23 mouse cellular contexts compared by ENCODE assay signal in genomic region chr10:125026851-125027250, GRCm38 (mm10).
DNase-seq lines count a peak whose midpoint lies in the region; ATAC-seq and TF ChIP-seq lines count a peak whose summit lies in the region.
"Had no signal": no experiment of that assay in that cellular context is flagged by ENCODE, and none has a peak within 500 bp of the region (broad histone marks: within the 10 kb centered on the region; RNA-seq: fewer than 3 reads in every experiment).

No protein-coding gene starts in this region.

- ATAC-seq in forebrain, postnatal 0 days: no peak; the same call in 1 of the 2 replicates
- ATAC-seq: intestine, embryonic 16.5 days; lung, postnatal 0 days had no signal

- TF ChIP-seq CTCF in forebrain, postnatal 0 days (IDR thresholded peaks at IDR 0.05; ENCODE audit: low read depth): no peak

- H3K36me3 ChIP-seq in forebrain, postnatal 0 days (ENCODE audit: insufficient read depth): no peaks in the 10 kb centered on the region
- H3K36me3 ChIP-seq: embryonic facial prominence, embryonic 12.5 days; hindbrain, embryonic 15.5 days; liver, embryonic 15.5 days; midbrain, embryonic 12.5 days had no signal

- H3K4me1 ChIP-seq in forebrain, postnatal 0 days (ENCODE audit: insufficient read depth): 0 out of 2 replicates have a peak, but pooled peaks cover 4% of the 10 kb centered on the region
- H3K4me1 ChIP-seq: embryonic facial prominence, embryonic 12.5 days; hindbrain, embryonic 15.5 days; liver, embryonic 15.5 days; midbrain, embryonic 12.5 days had no signal

- H3K9me3 ChIP-seq in forebrain, postnatal 0 days (ENCODE audit: low read length): no peaks in the 10 kb centered on the region
- H3K9me3 ChIP-seq: embryonic facial prominence, embryonic 12.5 days; hindbrain, embryonic 15.5 days; liver, embryonic 15.5 days; midbrain, embryonic 12.5 days had no signal

- H3K9ac ChIP-seq in forebrain, postnatal 0 days: no peak overlapping the region
- H3K9ac ChIP-seq: embryonic facial prominence, embryonic 12.5 days; hindbrain, embryonic 15.5 days; liver, embryonic 15.5 days; midbrain, embryonic 12.5 days had no signal

- H3K27ac ChIP-seq in forebrain, postnatal 0 days (ENCODE audit: low read depth, low read length): no peak overlapping the region
- H3K27ac ChIP-seq: embryonic facial prominence, embryonic 12.5 days; heart, adult 2 months; hindbrain, embryonic 15.5 days; liver, embryonic 15.5 days; midbrain, embryonic 12.5 days had no signal

- 39% methylated on average over 2 of the region's 2 CpGs for WGBS in forebrain, postnatal 0 days

- DNase-seq in adrenal gland, postnatal 36 days: peak; percentile 5 to 6
- no peak for DNase-seq in adrenal gland, adult 8-10 months
- peak; percentile 33 for DNase-seq in brain, adult 2 months (ENCODE audit: low read depth, low spot score)
- peak; percentile 48 for DNase-seq in forebrain, postnatal 0 days
- DNase-seq in layer of hippocampus, postnatal 10 days (ENCODE audit: low spot score in 2 of 2): peak; percentile 8 to 14
- DNase-seq in urinary bladder, postnatal 4 days (ENCODE audit: low spot score in 2 of 2): no peak
- no peak for DNase-seq in kidney, postnatal 14 days
- DNase-seq: cerebellum, adult 9-10 months; gastrocnemius, postnatal 14 days; heart, adult 2 months; heart, postnatal 4 days; kidney, postnatal 4 days; right cerebral cortex, postnatal 14 days; thymus, adult 18-20 months had no signal

- no peak overlapping the region for H3K4me3 ChIP-seq in forebrain, postnatal 0 days (ENCODE audit: low read depth, low read length)
- H3K4me3 ChIP-seq: embryonic facial prominence, embryonic 12.5 days; erythroblast, embryonic 14.5 days; heart, adult 2 months; hindbrain, embryonic 15.5 days; liver, embryonic 15.5 days; midbrain, embryonic 12.5 days; myocyte had no signal

- H3K4me2 ChIP-seq in forebrain, postnatal 0 days (ENCODE audit: low read depth): no peak overlapping the region
- H3K4me2 ChIP-seq: embryonic facial prominence, embryonic 12.5 days; hindbrain, embryonic 15.5 days; liver, embryonic 15.5 days; midbrain, embryonic 12.5 days had no signal

- no peaks in the 10 kb centered on the region for H3K27me3 ChIP-seq in forebrain, postnatal 0 days (ENCODE audit: insufficient read depth, low read length)
- H3K27me3 ChIP-seq: CH12.LX; embryonic facial prominence, embryonic 12.5 days; hindbrain, embryonic 15.5 days; liver, embryonic 15.5 days; midbrain, embryonic 12.5 days had no signal

Comparison
In these comparisons a context has a peak if more than half of its experiments do, and no peak if none do; other contexts are left out.
1. DNase-seq: peak in adrenal gland, postnatal 36 days (2 of 2), brain, adult 2 months (single experiment), forebrain, postnatal 0 days (single experiment) and layer of hippocampus, postnatal 10 days (2 of 2); none in adrenal gland, adult 8-10 months (single experiment), urinary bladder, postnatal 4 days (0 of 2) and kidney, postnatal 14 days (single experiment).